Mouse (Mus musculus) brain, embryonic 14.5 days (tissue): Measurements from ENCODE around the gene Arhgef10l.

ENCODE experiments used
- CTCF ChIP-seq: fragments of 200-500 bp; IDR thresholded peaks from 2 replicates; pipeline ENCODE4 v1.5.1; 2012; ENCODE audit warnings: inconsistent platforms, mild to moderate bottlenecking, moderate library complexity, borderline replicate concordance; ENCODE audit not compliant: insufficient read depth, insufficient read length; ENCODE audit errors: extremely low read depth
- POLR2A ChIP-seq: fragments of 200-500 bp; IDR thresholded peaks from 2 replicates; pipeline ENCODE4 v1.6.1; 2012; ENCODE audit warnings: mild to moderate bottlenecking, inconsistent platforms, borderline replicate concordance; ENCODE audit not compliant: poor library complexity, insufficient read depth, insufficient read length, severe bottlenecking; ENCODE audit errors: extremely low read depth

GRCm38 (mm10) chr4:140711360-140711759, 45.5 kb upstream of the Arhgef10l start:
- TF ChIP-seq CTCF (no peak), POLR2A (no peak)
